Mouse (Mus musculus) left cerebral cortex, postnatal 36 days (tissue): ENCODE measurements around the gene Usp36. TPM values are rescaled to one million over a fixed set of nuclear protein-coding genes. Genes with fewer than 3 reads are reported as not detected.

Source experiments
- DNase-seq, 2 experiments: peaks; one replicate each; pipeline ENCODE4 v3.0.0; 2021 to 2022; ENCODE audit warnings: low spot score in 2 of 2, mixed read lengths in 1 of 2
- intact Hi-C: fragments of 180-260 bp; cut with DNase I; formaldehyde crosslinking; loops from one replicate; pipeline ENCODE4 v1.15.1; 2025
- total RNA-seq, 2 experiments: library from RNA; stranded (reverse); gene quantifications; 2 replicates each; pipeline ENCODE4 v1.2.3; 2021

Gene Usp36
- 10 to 100 TPM; 26.8 to 32.2 TPM for total RNA-seq

DNA sequence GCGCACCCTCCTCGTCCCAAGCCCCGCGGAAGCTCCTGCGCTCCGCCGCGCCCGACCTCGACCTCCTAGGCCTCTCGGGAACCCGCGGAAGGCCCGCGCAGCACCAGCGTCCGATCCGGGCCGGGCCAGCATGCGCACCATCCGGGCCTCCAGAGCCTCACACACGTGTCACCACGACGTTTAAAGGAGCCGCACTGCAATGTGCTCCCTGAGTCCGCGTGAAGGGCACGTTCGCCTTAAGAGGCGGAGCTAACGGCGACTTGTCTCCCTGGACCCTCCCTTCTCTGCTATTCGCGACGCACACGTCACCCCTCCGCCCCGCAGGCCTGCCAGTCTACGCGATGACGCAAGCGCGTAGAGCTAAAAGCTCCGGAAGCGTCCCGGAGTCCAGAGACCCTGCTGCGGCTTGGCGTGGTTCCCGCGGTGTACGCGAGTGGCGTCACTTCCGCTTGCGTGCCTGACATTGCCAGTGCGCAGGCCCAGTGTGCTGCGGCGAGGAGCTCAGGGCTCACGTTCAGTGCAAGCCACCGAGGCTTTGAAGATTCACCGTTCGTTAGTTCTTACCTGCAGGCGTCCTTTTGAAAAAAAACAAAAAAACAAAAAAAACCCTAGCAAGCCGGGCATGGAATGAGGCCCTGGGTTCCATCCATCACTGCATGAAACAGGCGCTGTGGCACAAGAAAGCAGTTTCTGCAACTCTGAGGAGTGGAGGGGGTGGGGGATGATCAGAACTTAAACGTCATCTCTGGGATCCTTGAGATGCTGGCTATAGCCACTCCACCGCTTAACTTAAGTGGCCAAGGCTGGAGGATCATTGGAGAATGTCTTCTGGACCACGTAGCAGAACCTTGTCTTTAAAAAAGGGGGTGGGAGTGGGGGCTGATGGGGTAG, at the start of gene Usp36:
Usp36 (minus strand) TSS at position 246 of the 891 bp plus-strand sequence.
- DNase-seq = peak; percentile 100
- intact Hi-C loops = no loop called here

DNA sequence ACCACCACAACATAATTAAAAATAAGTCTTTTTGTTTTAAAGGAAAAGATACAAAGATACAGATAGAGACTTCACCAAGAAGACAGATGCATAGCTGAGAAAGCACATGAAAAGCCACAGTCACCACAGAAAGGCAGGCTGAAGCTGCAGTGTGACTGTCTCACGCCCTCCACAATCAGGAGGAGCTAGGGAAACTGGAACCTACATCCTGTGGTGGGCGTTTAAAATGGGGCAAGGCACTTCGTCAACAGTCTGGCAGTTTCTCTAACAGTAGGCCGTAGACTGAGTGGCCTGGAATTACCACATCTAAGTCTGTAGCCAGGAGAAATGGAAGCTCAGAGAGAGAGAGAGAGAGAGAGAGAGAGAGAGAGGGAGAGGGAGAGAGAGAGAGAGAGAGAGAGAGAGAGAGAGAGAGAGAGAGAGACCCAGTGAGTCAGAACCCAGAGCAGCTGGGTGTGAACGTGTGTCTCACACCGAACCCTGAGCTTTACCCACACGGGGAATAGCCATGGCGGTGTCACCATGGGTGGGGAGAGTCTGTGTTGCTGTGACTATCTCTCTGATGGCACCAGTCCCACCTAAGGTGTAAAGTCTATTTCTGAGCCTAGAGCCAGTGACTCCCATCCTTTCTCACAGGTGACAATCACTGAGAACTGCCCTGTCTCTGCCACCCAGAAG, 47.6 kb upstream of the Usp36 start:
- peak; percentile 47 to 69 for DNase-seq
- intact Hi-C loops = no loop called here

DNA sequence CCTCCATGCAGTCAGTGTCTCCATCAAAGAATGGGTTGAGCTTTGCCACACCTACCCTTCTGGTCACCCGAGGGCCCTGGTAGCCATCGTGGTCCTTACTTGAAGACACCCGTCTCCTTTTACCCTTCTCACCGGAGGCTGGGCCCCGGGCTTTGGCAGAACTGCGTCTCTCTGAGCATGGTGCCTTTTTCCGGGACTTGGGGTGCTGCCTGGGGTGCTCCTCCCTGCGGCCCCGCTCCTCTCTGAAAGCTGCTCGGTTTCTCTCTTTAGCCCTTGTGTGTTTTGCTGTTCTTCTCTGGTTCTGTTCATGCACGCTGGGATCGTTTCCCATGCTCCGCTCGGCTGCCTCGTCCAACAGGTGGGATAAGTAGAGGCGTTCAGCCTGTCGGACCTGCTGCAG, 43.4 kb upstream of the Usp36 start:
- no peak for DNase-seq
- intact Hi-C loops = no loop called here

DNA sequence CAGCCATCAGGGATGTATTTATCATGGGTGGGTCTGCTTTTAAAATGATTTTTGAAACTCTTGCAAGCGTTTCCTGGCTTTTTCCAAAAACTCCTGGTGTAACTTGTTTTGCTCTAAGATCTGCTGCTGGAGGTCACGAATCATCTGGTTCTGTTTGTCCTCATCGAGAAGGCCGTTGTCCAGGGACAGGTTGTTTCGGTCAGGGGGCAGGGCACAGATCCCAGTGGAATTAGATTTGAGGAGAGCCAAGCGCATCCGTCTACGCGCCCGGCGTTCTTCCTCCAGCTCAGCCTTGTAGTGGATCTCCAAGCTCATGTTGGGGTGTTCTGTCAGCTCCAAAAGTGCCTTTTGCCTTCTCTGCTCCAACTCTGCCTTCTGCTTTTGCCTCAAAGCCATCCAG, 42.3 kb upstream of the Usp36 start:
- no peak for DNase-seq
- intact Hi-C loops = no loop called here

DNA sequence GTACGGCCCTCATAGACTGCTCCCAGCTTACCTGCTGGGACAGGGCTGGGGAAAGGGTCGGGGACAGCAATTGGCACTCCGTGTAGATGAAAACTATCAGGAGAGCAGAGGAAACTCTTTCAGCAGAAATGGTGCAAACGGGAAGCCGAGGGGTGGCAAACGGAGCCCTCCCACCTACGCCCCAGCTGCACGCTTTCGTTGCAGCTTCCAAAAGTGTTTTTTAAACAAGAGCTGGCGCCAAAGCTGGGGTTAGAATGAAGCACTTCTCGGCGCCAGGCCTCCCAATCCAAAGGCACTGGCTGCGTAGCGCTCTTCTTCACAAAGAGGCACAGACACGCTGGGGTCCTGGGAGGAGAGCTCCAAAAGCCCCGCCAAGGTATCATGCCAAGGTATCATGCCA, 40.7 kb upstream of the Usp36 start:
- DNase-seq = peak; percentile 68 to 76
- intact Hi-C loops = no loop called here

DNA sequence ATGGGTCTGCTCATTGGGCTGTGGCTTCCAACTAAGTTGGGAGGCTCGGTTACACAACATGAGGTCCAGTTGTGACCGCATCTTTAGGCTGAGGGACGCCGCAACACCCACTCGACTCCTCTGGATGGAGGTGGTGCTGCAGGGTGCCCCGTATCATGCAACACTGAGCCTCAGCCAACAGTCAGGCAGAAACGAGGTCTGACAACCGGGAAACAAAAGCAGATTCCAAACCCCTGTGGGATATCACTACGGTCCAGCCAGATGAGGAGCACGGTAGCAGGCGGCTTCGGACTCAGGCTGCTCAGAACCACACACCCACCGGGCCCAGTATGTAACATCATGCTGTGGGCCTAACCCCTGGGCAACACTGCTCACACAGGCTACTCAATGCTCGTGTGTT, 40.3 kb upstream of the Usp36 start:
- intact Hi-C loops = no loop called here
- DNase-seq = no peak

DNA sequence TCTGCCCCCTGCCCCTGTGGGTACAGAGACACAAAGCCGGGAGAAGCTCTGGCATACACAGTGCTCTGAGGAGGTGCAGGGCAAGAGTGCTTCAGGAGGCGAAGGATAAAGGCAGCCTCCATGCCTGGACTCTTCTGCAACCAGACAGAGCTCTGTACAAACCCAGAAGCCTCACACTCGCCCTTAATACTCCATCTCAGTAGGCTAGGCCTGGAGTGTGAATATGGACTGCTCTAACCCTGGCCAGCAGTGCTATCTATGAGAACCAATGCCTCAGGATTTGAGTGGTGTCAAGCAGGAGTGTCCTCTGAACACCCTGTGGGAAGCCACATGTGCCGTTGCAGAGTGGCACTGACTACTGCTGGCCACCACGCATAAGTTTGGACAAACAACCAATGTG, 38.9 kb upstream of the Usp36 start:
- intact Hi-C loops = no loop called here

DNA sequence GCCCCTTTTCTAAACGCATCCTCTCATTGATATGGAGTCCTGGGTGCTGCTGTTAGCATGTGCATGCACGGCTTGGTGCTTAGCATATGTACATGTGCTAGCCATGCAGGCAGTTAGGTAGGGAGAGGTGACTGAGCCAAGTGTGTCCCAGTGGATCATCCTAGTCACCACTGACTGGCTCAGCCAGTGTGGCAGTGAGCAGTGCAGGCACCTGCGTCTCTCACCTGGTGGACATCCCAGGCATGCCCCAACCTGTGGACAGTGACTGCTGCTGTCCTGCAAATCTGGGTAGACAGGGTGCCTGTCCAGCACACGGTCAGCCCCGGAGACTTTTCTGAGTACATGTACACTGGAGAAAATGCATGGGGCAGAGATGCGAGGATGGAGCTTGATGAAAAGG, 38.5 kb upstream of the Usp36 start:
- no peak for DNase-seq

More for the DNA sequence above, 38.9 kb upstream of the Usp36 start:
- DNase-seq = no peak

DNA sequence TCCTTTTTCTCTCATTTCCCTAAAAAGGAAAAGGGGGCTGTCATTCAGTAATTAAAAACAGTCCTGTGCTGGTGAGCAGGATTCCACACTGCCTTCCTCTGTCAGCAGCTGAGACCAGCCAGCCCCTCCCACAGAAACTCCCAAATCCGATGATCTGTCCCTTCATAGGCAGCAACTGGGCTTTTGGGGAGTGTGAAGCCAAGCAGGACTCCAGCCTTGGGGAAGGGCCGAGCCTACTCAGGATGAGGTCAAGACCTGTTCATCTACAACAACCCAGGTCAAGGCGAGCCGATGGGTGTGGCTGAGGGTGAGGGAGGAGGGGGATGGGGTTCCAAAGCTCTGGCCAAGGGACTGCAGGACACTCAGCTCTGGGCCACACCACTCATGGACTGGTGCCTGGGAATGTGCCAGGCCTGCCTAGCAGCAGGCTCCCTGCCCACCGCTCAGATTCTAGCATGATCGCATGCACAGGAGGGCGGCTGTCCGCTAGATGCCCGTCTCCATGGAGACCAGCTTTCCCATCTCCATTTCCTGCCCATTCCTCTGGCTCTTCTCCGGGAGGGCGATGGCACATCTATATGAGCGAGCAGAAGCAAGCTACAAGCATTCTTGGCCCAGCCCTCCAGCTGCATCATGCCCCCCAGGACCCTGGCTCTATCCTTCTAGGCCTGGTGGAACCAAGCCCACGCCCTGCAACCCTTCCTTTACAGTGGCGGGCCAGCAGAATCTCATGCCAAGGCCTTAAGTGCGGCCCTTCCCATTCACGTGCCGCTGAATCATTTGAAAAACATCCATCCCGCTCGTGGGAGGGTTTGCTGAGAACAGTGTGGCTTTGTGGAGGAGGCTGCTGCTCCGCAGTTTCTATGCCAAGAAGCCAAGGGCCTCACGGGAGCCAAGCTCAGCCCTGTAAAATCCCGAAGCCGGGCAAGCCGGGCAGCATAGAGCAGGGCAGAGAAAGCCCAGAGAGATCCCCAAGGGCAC, 37.2 kb upstream of the Usp36 start:
- intact Hi-C loops = no loop called here
- peak; percentile 89 for DNase-seq

More for the DNA sequence above, 38.5 kb upstream of the Usp36 start:
- intact Hi-C loops = no loop called here

DNA sequence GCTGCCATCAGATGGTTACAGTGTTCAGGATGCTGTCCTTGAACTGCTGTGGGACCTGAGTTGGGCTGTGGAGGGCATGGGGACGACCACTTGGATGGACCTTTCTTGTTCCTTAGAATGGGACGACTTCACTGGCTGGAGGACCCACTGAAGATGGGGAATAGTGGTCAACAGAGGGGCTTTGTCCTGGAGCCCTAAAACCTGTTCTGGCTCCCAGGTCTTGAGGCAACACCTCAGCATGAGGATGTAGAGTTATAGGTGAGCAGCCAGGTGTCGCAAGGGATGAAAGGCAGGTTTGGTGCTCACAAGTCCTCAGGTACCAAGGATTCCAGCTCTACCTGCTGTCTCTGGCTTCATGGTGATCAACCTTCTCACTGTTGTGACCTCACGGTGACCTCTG, 36.4 kb upstream of the Usp36 start:
- intact Hi-C loops = no loop called here

DNA sequence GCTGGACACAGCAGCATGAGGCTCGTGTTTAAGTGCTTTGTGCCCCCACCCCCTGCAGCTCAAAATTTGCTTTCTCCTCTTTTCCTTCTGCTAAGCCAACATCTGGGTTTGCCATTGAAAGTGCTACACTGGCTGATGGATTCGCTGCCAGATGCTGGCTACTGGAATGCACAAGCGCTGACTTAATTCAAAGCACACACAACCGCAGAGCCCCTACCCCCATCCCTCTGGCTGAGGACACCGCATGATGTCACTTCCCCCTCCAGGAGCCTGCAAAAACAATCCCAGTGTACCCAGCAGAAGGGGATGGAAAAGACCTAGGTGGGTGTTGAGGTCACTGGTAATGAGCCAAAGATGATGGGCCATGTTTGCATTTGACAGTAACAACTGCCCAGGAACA, 34.5 kb upstream of the Usp36 start:
- intact Hi-C loops = no loop called here

More for the DNA sequence above, 36.4 kb upstream of the Usp36 start:
- DNase-seq = no peak

DNA sequence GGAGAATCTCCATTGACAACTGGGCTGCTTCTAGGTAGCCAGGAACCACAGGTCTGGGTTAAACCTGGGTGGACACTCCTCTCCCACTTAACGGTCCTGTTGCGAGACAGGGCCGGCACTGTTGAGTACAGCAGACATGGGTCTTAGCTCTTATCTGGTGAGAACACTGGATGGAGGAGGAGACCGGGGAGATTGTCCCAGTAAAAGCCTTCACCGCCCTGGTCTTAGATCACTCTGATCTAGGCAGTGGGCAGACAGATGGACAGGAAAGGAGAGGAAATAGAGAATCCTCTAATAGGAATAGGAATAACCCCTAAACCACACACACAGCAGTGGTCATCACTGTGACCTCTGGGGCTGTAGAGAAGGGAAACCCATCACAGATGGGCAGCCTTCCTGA, 33.9 kb upstream of the Usp36 start:
- DNase-seq = no peak
- intact Hi-C loops = no loop called here

More for the DNA sequence above, 34.5 kb upstream of the Usp36 start:
- DNase-seq = no peak

DNA sequence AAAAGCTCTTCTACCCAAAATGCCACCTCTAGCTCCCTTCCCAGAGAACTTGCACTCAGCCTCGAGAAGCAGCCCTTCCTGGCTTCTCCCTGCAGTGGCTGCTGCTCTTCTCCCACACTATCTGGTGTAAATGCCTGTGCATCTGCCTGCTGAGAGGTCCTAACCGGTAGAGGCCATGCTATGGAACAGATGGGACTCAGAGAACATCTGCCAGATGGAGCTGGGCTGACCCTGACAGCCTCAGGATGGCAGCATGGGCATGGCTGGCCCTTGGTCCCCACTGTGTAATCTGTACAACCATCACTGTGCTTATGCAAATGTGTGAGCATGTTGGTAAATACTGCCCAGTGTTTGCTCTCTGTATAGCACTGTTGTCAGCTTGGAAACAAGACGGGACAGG, 32.6 kb upstream of the Usp36 start:
- intact Hi-C loops = no loop called here
- DNase-seq = no peak

DNA sequence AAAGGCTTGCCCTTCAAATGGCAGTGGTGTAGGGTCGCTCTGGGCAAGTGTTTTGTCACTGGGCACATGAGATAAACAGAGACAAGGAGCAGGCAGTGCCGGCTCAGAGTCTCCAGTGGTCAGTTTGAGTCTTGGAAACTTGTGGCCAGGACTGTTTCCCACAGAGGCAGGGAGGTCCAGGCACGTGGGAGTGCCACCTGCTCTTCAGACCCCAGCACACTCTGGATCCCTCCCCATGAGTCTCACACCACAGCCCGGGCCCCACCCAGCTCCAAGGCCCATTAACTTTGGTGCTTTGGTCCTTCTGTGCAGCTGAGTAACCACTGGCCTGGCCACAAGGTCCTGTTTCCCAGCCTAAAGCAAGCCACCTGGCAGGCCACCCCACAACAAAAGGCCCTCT, 31.9 kb upstream of the Usp36 start:
- no peak for DNase-seq
- intact Hi-C loops = no loop called here

DNA sequence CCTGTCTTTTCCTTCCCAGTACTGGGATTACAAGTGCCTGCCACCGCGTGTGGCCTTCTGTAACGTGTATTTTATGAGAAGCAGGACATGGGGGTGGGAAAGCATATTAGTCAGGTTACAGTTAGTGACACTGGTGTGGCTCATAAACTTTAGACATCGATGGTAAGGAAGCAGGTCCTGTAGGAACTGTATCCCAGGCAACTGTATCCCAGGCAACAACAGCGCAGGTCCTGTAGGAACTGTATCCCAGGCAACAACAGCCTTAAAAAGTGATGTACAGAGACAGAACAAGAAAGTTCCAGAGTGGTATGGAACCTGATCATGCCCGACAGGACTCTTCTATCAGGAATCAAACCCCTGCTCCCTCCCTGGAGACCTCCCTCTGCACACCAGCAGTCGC, 31.5 kb upstream of the Usp36 start:
- intact Hi-C loops = no loop called here
- no peak for DNase-seq

DNA sequence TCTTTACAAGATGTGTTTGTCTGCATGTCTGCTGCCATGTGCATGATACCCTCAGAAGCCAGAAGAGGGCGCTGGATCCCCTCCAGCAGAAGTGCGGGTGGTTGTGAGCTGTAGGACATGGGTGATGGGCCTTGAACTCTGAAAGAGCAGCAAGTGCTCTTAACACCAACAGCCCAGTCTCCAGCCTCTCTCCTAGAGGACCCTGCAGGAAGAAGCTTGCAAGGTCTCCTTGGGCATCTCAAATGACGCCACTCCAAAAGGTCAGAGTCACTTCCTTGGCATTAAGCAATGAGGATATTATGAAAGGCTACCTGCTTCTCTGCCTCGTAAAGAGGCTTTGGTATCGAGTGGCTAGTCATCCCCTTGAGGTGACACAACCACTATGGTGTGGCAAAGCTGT, 28.6 kb upstream of the Usp36 start:
- no peak for DNase-seq
- intact Hi-C loops = loop anchor here (1.0 to 5.0 kb wide), 3 partner anchors 39 to 84 kb away; partner anchors contain the start of genes Lgals3bp and Timp2

DNA sequence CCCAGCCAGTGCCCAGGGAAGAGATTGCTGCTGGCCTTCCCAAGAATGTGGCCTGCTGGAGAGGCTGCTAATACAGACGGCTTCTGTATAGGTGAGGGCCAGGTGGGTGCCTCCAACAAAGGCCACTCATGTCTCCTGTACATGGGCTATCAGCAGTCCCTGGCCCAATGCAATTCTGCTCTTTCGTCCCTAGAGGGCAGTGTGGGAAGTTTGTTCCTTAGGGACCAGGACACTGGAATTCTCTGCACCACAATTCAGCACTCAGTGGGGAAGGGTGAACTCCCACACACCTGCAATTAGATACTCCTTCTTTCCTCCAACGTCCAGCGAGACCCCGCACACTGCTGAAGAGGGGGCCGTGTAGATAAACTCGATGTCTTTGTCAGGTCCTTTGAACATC, 27.1 kb upstream of the Usp36 start:
- intact Hi-C loops = loop anchor here (5.0 kb wide), 2 partner anchors 40 to 85 kb away; partner anchors contain the start of genes Lgals3bp and Timp2
- no peak for DNase-seq

DNA sequence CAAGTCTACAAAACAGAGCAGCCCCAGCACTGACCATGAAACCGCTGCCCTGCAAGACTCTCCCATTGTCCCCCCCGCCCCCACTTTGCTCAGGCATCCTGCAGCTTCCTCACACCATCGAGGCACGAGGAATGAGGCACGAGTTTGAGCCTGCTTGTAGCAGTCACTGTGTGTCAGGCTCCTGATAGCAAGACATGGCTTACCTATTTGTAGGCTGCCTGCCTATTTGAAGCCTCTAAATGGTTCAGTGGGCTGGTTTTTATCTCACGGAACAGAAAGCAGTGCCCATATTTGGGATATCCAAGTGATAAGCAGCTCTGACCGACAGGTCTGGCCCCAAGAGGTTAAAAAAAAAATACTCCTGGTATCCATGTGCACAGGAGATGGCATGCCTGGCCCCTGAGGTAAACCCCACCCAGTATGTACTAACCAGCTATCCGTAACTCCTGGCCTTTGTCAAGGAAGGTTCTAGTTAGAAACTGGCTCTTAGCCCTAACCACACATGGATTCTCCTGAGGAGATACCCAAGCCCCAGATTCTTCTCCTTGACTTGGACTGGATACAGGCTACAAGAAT, 26.3 kb upstream of the Usp36 start:
- DNase-seq = no peak
- intact Hi-C loops = loop anchor here (5.0 kb wide), 2 partner anchors 41 to 86 kb away; partner anchors contain the start of genes Lgals3bp and Timp2

DNA sequence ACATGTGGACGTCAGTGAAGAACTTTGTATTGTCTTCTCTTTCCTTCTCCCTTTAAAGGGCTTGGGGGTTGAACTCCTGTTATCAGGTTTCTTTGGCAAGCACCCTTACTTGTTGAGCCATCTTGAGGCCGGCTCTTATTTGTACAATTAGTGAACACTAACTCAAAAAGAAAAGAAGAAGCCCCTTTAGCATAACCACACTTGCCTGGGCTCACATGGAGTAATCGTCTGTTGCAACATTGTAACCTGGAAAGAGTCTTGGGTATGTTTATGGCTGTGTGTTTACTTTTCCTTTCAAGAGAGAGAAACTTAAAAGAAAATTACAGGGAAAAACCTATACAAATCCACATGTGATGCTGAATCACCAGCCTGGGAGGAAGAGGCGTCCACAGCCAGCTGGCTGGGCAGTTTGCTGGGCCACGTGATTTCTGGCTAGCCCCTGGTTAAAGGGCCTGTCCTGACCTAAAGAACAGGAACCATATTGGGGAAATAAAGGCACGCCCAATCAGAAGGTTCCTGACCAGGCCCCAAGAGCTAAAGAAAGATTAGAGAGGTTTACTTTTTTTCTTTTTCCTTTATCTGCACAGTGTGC, 22.2 kb upstream of the Usp36 start:
- intact Hi-C loops = no loop called here
- no peak for DNase-seq
